Mouse (Mus musculus) lung, adult 2 months (tissue): Measurements from ENCODE around the gene Gal3st1.

Experiments used
- CTCF ChIP-seq: fragments of 200-500 bp; IDR thresholded peaks from 2 replicates; pipeline ENCODE4 v1.5.1; 2011; ENCODE audit warnings: mild to moderate bottlenecking, low read length, control low read depth; ENCODE audit not compliant: insufficient read depth
- POLR2A ChIP-seq: fragments of 200-500 bp; IDR thresholded peaks from 2 replicates; pipeline ENCODE4 v1.6.1; 2011; ENCODE audit warnings: low read depth, mild to moderate bottlenecking, control low read depth, low read length, borderline replicate concordance; ENCODE audit errors: extremely low read depth

DNA sequence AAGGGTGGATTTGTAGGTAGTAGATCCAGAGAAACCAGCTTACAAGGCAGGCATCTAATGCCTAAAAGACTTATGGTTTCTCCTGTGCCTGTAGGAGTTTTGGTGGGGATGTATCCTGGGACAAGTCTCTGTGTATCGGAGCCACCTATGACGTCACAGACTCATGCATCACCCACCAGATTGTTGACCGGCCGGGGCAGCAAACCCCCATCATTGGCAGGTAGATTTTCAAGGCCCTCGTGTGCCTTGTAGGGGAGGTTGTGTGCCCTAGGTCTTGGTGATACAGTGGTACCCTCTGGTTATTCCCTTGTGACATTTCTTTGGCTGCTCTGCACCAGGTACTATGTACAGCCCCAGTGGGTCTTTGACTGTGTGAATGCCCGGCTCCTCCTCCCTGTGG is 6.8 kb upstream of the Gal3st1 start, which contains the start of gene 4930556J24Rik:
- TF ChIP-seq CTCF = no peak
- TF ChIP-seq POLR2A = no peak
